Mouse (Mus musculus): ENCODE results near the gene Nfam1.

Nfam1 gene

DNA sequence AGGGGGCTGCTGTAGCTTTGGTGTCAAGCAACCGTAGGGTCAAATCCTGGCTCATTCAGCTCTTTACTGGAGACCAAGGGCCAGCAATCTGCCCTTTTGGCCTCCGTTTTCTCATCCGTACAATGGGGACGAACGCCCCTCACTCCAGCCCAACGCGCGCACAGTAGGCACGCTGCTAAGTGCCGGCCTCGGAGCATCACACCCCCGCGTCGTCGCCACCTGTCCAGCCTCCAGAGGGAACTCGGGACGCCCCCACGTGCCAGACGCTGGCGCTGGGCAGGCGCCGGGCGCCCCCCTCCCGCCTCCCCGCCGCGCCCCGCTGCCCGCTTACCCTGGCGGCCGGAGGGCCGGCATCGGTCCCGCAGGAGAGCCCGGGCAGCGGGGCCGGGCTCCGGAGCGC is 70.0 kb downstream of the Nfam1 start:
- CTCF ChIA-PET, result no interaction called here

DNA sequence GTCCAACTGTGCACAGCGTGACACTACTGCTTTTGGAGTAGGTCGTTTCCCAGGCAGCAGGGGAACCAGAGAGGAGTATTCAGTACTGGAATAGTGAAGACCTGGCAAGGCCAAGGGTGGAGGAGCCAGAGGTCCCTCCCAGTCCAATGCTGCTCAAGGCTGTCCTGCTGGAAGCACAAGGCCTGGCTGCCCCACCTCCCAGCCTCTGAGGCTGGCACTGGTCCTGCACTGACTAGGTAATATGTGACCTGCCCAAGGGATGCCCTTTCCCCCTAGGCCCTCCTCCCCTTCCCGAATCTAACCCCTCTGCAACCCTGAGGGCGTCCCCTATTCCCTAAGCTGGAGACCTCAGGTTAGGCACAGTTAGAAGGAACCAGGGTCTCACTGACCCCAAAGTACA is 70.6 kb downstream of the Nfam1 start:
- CTCF ChIA-PET, result no interaction called here

- CTCF ChIA-PET, result no interaction called here
These were observed 72.1 kb downstream of the Nfam1 start for GRCm38 (mm10) chr15:82960786-82961561.

DNA sequence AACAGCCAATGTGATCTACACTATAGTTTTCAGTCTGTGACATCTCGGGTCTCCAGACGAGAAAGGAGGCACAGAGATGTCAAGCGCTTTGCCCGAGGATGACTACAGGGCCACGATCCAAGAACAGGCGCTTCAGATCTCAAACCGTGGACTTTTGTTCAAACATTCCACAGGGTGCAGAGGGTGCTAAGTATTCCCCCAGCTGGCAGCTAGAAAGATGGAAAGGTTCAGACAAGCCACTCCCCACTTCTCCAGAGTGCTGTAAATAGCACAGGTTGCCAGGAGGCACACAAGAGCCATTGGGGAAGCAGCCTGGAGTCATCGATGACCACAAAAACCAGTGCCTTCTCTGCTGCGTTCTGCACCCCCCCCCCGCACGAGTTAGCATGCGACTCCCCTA is 74.0 kb downstream of the Nfam1 start:
- CTCF ChIA-PET, result interaction anchor here (0.6 kb wide), 1 partner anchor 261 kb away, joined by 3 read pairs; no protein-coding TSS in a partner anchor

- CTCF ChIA-PET, result no interaction called here
These were observed 74.8 kb downstream of the Nfam1 start for GRCm38 (mm10) chr15:82958253-82958701.

- CTCF ChIA-PET, result no interaction called here
These were observed 76.4 kb downstream of the Nfam1 start for GRCm38 (mm10) chr15:82956721-82957120.

DNA sequence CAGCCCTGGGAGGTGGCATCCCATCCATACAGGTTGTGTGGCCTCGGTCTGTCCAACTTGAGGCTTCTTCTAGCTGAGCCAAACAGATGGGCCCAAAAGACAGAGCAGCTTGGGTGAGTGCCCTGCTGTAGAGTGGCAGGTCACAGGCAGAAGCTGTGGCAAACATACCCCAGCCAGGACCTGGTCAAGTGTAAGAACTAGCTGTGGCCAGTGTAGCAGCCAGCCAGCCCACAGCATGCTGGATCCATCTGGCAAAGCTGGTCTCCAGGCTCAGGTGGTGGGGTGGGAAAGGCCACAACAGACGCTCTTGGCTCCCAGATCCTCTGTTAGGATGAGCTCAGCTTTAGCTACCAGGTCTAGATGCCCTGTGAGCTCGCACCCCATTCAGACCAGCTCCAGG is 76.8 kb downstream of the Nfam1 start:
- CTCF ChIA-PET, result no interaction called here

- CTCF ChIA-PET, result no interaction called here
These were observed 77.8 kb downstream of the Nfam1 start for GRCm38 (mm10) chr15:82955286-82955685.

DNA sequence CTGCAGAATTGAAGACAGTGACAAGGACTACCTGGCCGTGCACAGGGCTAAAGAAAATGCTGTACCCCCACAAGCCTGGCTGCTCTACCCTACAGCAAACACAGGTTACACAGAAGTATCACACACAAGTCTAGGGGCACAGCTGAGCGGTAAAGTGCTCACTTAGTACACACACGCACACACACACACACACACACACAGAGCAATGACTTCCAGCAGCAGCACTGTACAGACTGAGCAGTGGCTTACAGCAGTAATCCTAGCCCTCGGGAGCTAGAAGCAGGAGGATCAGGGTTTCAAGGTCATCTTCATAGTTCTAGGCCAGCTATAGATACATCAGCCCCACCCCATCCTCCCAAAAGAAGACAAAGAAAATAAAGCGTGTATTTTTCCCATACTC is 79.1 kb downstream of the Nfam1 start:
- CTCF ChIA-PET, result no interaction called here

DNA sequence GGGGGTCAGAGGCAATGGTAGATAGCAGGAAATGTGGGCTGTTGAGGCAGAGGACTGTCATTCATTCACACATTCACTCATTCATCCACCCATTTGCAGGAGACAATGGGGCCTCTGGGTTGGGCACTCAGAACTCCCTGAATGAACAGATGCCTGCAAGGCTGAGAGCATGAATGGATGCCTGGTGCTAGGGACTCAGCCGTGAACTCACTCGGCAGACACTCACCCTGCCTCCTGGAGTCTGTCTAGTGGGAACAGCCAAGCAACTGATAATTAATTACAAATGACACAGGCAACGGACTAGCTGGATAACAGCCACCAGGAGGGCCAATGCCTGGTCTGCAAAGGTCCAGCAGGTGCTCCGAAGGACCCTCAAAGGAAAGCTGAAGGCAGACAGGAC is 80.0 kb downstream of the Nfam1 start:
- CTCF ChIA-PET, result no interaction called here

DNA sequence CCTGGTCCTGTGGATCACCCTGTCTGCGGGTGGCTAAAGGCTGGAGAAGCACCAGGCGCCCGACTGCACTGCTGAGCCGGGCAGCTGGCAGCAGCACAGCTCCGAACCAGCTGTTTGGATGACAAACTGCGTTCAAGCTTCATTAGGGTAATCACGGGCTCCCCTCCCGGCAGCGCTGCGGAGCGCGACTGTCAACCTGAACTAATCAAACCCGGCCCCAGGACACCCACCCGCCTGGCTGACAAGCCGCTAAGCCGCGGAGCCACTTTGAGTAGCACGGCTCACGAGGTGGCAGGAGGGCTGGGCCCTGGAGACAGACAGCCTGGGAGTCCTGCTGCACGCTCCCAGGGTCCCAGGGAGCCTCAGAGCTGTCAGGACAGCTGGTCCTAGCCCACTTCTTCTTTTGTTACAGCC is 80.8 kb downstream of the Nfam1 start:
- CTCF ChIA-PET, result no interaction called here

- CTCF ChIA-PET, result interaction anchor here (0.5 kb wide), 1 partner anchor 144 kb away, joined by 3 read pairs; no protein-coding TSS in a partner anchor
These were observed 82.9 kb downstream of the Nfam1 start for GRCm38 (mm10) chr15:82950246-82950645.

GRCm38 (mm10) chr15:82947431-82947830 is 85.7 kb downstream of the Nfam1 start:
- CTCF ChIA-PET, result no interaction called here

DNA sequence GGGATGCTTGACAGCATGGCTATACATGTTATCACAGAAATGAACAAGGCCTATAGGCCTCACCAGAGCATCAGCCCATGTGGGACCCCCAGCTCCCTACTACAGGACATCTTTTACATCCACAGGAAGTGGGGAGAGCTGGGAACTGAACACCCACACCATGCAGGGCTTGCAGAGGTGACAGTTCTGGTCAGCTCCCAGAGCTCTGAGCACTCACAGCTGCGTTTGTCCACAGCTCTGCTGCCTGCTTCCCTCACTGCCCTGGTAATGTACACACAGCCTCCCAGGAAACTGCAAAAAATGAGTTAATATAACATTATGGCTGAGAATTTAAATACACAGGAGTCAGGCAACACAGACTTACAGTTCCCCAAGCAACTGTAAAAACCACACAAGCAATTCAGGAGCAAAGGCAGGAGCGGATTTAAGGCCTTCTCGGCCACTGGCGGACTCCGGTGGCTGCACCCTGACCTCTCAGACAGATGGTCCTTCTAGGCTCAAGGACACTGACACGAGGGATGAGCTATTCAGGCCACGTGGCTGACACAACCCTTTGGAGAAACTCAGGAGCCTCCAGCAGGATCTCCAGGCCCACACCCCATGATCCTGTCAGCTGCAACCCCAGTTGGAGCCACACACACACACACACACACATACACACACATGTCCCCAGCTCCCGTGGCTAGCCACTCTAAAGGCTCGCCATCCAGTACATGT is 88.5 kb downstream of the Nfam1 start:
- CTCF ChIA-PET, result no interaction called here

Data from spleen, embryonic (tissue).